Mouse (Mus musculus): Measurements from ENCODE around the gene Lrrc41.

The Lrrc41 gene

GRCm38 (mm10) chr4:116077240-116078095, 2.4 kb downstream of the Lrrc41 start:
- no peak for DNase-seq

GRCm38 (mm10) chr4:116088510-116089249, 13.6 kb downstream of the Lrrc41 start:
- DNase-seq: peak; percentile 36 to 56

GRCm38 (mm10) chr4:116096291-116096690, 21.2 kb downstream of the Lrrc41 start:
- DNase-seq: peak in 1 of 2 experiments; percentile 18

- no peak for DNase-seq
Observed at GRCm38 (mm10) chr4:116097211-116097610, 22.1 kb downstream of the Lrrc41 start.

GRCm38 (mm10) chr4:116100959-116101358, 25.9 kb downstream of the Lrrc41 start:
- no peak for DNase-seq

- no peak for DNase-seq
Observed at GRCm38 (mm10) chr4:116105278-116105677, 30.2 kb downstream of the Lrrc41 start.

GRCm38 (mm10) chr4:116110695-116111094, 35.6 kb downstream of the Lrrc41 start:
- DNase-seq: no peak

- DNase-seq: no peak
Observed at GRCm38 (mm10) chr4:116111486-116111885, 36.4 kb downstream of the Lrrc41 start.

GRCm38 (mm10) chr4:116122762-116123161, 47.7 kb downstream of the Lrrc41 start:
- no peak for DNase-seq

- peak; percentile 87 to 89 for DNase-seq
Observed at GRCm38 (mm10) chr4:116123602-116124519, 48.8 kb downstream of the Lrrc41 start, which contains the start of the genes Rad54l and Pomgnt1. Gene Rad54l, minus strand, starts transcription at chr4:116123690. Gene Pomgnt1, plus strand, starts transcription at chr4:116123840.

- DNase-seq: no peak
Observed at GRCm38 (mm10) chr4:116125803-116126386, 50.8 kb downstream of the Lrrc41 start.

GRCm38 (mm10) chr4:116127956-116128355, 52.9 kb downstream of the Lrrc41 start:
- DNase-seq: peak in 1 of 2 experiments; percentile 3

- DNase-seq: peak in 1 of 2 experiments; percentile 13
Observed at GRCm38 (mm10) chr4:116133126-116133525, 58.1 kb downstream of the Lrrc41 start.

- peak in 1 of 2 experiments; percentile 43 for DNase-seq
Observed at GRCm38 (mm10) chr4:116134990-116135389, 59.9 kb downstream of the Lrrc41 start.

- DNase-seq: peak in 1 of 2 experiments; percentile 12
Observed at GRCm38 (mm10) chr4:116137421-116137996, 62.4 kb downstream of the Lrrc41 start.

- DNase-seq: no peak
Observed at GRCm38 (mm10) chr4:116140801-116141574, 65.9 kb downstream of the Lrrc41 start.

GRCm38 (mm10) chr4:116141736-116142135, 66.7 kb downstream of the Lrrc41 start:
- DNase-seq: no peak

GRCm38 (mm10) chr4:116142269-116142668, 67.2 kb downstream of the Lrrc41 start:
- no peak for DNase-seq

GRCm38 (mm10) chr4:116143317-116143811, 68.3 kb downstream of the Lrrc41 start:
- peak; percentile 96 to 97 for DNase-seq

GRCm38 (mm10) chr4:116143891-116144717, 69.0 kb downstream of the Lrrc41 start:
- peak; percentile 85 to 90 for DNase-seq

Measured in cerebellum, postnatal 14 days (tissue).